Mouse (Mus musculus) liver, embryonic 14.5 days (tissue): ENCODE results near the gene Cachd1. TPM values are rescaled to one million over a fixed set of nuclear protein-coding genes. Genes with fewer than 3 reads are reported as not detected.

Source experiments
- ATAC-seq: fragments of 200-750 bp; cut with Nextera tagmentation; 2 replicates; pipeline ENCODE4 v1.8.0; 2017; ENCODE audit warnings: moderate number of reproducible peaks, mild to moderate bottlenecking, moderate library complexity; ENCODE audit not compliant: insufficient read depth
- DNase-seq, 3 experiments: peaks; one replicate each; pipeline ENCODE4 v3.0.0-alpha.2; 2012 to 2013; ENCODE audit warnings: low read depth in 3 of 3, low spot score in 3 of 3
- H3K27ac ChIP-seq: fragments of 300-500 bp; sonication (generic); 2 replicates; pipeline ENCODE4 v1.5.1; 2014; ENCODE audit warnings: moderate library complexity, mild to moderate bottlenecking, control low read depth, inconsistent platforms
- H3K27me3 ChIP-seq: fragments of 300-500 bp; sonication (generic); 2 replicates; pipeline ENCODE4 v1.6.1; 2014; ENCODE audit warnings: mild to moderate bottlenecking, low read length, moderate library complexity; ENCODE audit not compliant: control insufficient read depth, insufficient read depth
- H3K36me3 ChIP-seq: fragments of 300-500 bp; sonication (generic); replicated peaks from 2 replicates; pipeline ENCODE4 v1.6.1; 2014; ENCODE audit warnings: low read depth; ENCODE audit not compliant: control insufficient read depth, insufficient read depth
- H3K4me1 ChIP-seq, 2 experiments: fragments of 200-500 bp in 1 of 2; fragments of 300-500 bp in 1 of 2; sonication (generic) in 1 of 2; replicated peaks; 2 replicates each; pipeline ENCODE4 v1.6.1; 2012 to 2014; ENCODE audit warnings: antibody characterized with exemption in 1 of 2, inconsistent platforms in 1 of 2, low read length in 1 of 2; ENCODE audit not compliant: control insufficient read depth in 2 of 2, insufficient read depth in 2 of 2
- H3K4me2 ChIP-seq: fragments of 300-500 bp; sonication (generic); 2 replicates; pipeline ENCODE4 v1.6.1; 2014; ENCODE audit warnings: low read depth, mild to moderate bottlenecking, control low read depth, moderate library complexity
- H3K4me3 ChIP-seq, 2 experiments: fragments of 200-500 bp in 1 of 2; fragments of 300-500 bp in 1 of 2; sonication (generic) in 1 of 2; 2 replicates each; pipeline ENCODE4 v1.5.1; 2012 to 2014; ENCODE audit warnings: low read depth in 2 of 2, low read length in 2 of 2, mild to moderate bottlenecking in 2 of 2, control low read depth in 1 of 2, inconsistent platforms in 1 of 2, moderate library complexity in 1 of 2; ENCODE audit not compliant: insufficient read depth in 1 of 2
- H3K9ac ChIP-seq: fragments of 300-500 bp; sonication (generic); replicated peaks from 2 replicates; pipeline ENCODE4 v1.6.1; 2014; ENCODE audit warnings: mild to moderate bottlenecking, control low read depth, moderate library complexity
- H3K9me3 ChIP-seq: fragments of 300-500 bp; sonication (generic); 2 replicates; pipeline ENCODE4 v1.6.1; 2016; ENCODE audit warnings: low read length, mixed read lengths; ENCODE audit not compliant: control insufficient read depth
- CTCF ChIP-seq: IDR thresholded peaks from 2 replicates; pipeline ENCODE4 v1.5.1; 2016; ENCODE audit warnings: antibody characterized with exemption, low read depth, control low read depth
- EP300 ChIP-seq: IDR thresholded peaks from 2 replicates; pipeline ENCODE4 v1.6.1; 2016; ENCODE audit warnings: antibody characterized with exemption, low read depth
- WGBS: fragments of 180-500 bp; shearing (Covaris S2); extraction: QIAGEN DNeasy Blood & Tissue Kit; methylation state at CpG from one replicate; pipeline ENCODE4 v1.1.7; 2014; ENCODE audit not compliant: insufficient replicate concordance; 5-methylcytosine and 5-hydroxymethylcytosine counted together
- polyA plus RNA-seq, 2 experiments: library from polyadenylated mRNA; depleted of rRNA in 1 of 2; stranded (reverse) in 1 of 2; unstranded in 1 of 2; fragments of >200 nt; fragmentation: Nextera tagmentation in 1 of 2; extraction: Ambion mirVana in 1 of 2; gene quantifications; 2 replicates each; pipeline versions ENCODE4 v1.2.1 to v1.2.3; 2012 to 2014

Cachd1 gene
- polyA plus RNA-seq, 2 experiments = 4.5 to 10.2 TPM

GRCm38 (mm10) chr4:101046576-101046975 is 270.1 kb downstream of the Cachd1 start:
- Histone ChIP-seq H3K36me3 (no peaks in the 10 kb centered on the region), H3K9me3 (no peaks in the 10 kb centered on the region), H3K4me1 (no peaks in the 10 kb centered on the region), H3K27ac (no peak overlapping the region), H3K4me2 (no peak overlapping the region), H3K4me3 (no peak overlapping the region), H3K9ac (no peak overlapping the region), H3K27me3 (no peaks in the 10 kb centered on the region)
- ATAC-seq = no peak
- DNase-seq = no peak
- WGBS = 56% methylated on average over 4 of the region's 4 CpGs
- TF ChIP-seq EP300 (no peak), CTCF (no peak)

GRCm38 (mm10) chr4:101062146-101062545 is 285.7 kb downstream of the Cachd1 start:
- Histone ChIP-seq H3K4me1 (no peaks in the 10 kb centered on the region), H3K4me2 (no peak overlapping the region), H3K27me3 (no peaks in the 10 kb centered on the region), H3K27ac (no peak overlapping the region), H3K9ac (no peak overlapping the region), H3K4me3 (no peak overlapping the region), H3K36me3 (no peaks in the 10 kb centered on the region), H3K9me3 (no peaks in the 10 kb centered on the region)
- WGBS = 50% methylated on average over 2 of the region's 2 CpGs
- ATAC-seq = no peak
- TF ChIP-seq EP300 = no peak
- TF ChIP-seq CTCF = no peak
- no peak for DNase-seq

GRCm38 (mm10) chr4:101066401-101066800 is 289.9 kb downstream of the Cachd1 start:
- no peaks in the 10 kb centered on the region for H3K4me1 ChIP-seq
- no peak overlapping the region for H3K4me2 ChIP-seq
- ATAC-seq (no peak), DNase-seq (no peak)
- peaks cover 29% of the 10 kb centered on the region for H3K27me3 ChIP-seq
- H3K27ac ChIP-seq = no peak overlapping the region
- H3K9ac ChIP-seq = no peak overlapping the region
- no peak overlapping the region for H3K4me3 ChIP-seq
- 50% methylated on average over 5 of the region's 5 CpGs for WGBS
- H3K36me3 ChIP-seq = no peaks in the 10 kb centered on the region
- no peak for TF ChIP-seq CTCF
- TF ChIP-seq EP300 = no peak
- no peaks in the 10 kb centered on the region for H3K9me3 ChIP-seq

GRCm38 (mm10) chr4:101068786-101069153 is 292.3 kb downstream of the Cachd1 start, which contains the start of gene Raver2:
Raver2 (plus strand) TSS chr4:101068983.
- Histone ChIP-seq H3K4me1 (no peaks in the 10 kb centered on the region), H3K4me2 (peak within 1 kb of the TSS; percentile 70), H3K4me3 (peak within 1 kb of the TSS; percentile 44 to 60), H3K36me3 (no peaks in the 10 kb centered on the region), H3K27me3 (peaks cover 29% of the 10 kb centered on the region), H3K27ac (no peak within 1 kb of the TSS), H3K9me3 (no peaks in the 10 kb centered on the region), H3K9ac (no peak within 1 kb of the TSS; the same call in 1 of the 2 replicates)
- TF ChIP-seq CTCF (no peak), EP300 (no peak)
- ATAC-seq = no peak
- no peak for DNase-seq
- 2% methylated on average over 50 of the region's 54 CpGs for WGBS

- H3K27ac ChIP-seq = no peak overlapping the region
- H3K27me3 ChIP-seq = peaks cover 29% of the 10 kb centered on the region
Observed at GRCm38 (mm10) chr4:101069154-101069971, 292.9 kb downstream of the Cachd1 start.

More at GRCm38 (mm10) chr4:101069154-101069971, 292.9 kb downstream of the Cachd1 start:
- 2% methylated on average over 55 of the region's 55 CpGs for WGBS
- no peak for DNase-seq
- Histone ChIP-seq H3K9me3 (no peaks in the 10 kb centered on the region), H3K4me2 (peak overlapping the region; percentile 70), H3K9ac (no peak overlapping the region; the same call in 1 of the 2 replicates), H3K4me1 (no peaks in the 10 kb centered on the region), H3K36me3 (no peaks in the 10 kb centered on the region), H3K4me3 (peak overlapping the region; percentile 31 to 60)
- ATAC-seq = no peak
- no peak for TF ChIP-seq EP300
- no peak for TF ChIP-seq CTCF
